Mouse (Mus musculus) kidney, embryonic 14.5 days (tissue): ENCODE measurements around the gene E2f1. TPM values are rescaled to one million over a fixed set of nuclear protein-coding genes. Genes with fewer than 3 reads are reported as not detected.
A peak's percentile ranks its signal among the peaks of the same experiment; 100 is the strongest.

Experiments used
- ATAC-seq: fragments of 200-750 bp; cut with Nextera tagmentation; 2 replicates; pipeline ENCODE4 v1.8.0; 2017; ENCODE audit warnings: moderate number of reproducible peaks, mild to moderate bottlenecking, moderate TSS enrichment, moderate library complexity; ENCODE audit not compliant: low FRiP score, low TSS enrichment
- H3K27ac ChIP-seq: fragments of 300-500 bp; sonication (generic); 2 replicates; pipeline ENCODE4 v1.5.1; 2014; ENCODE audit warnings: low read depth, mild to moderate bottlenecking, low read length, moderate library complexity, mixed read lengths
- H3K27me3 ChIP-seq: fragments of 300-500 bp; sonication (generic); 2 replicates; pipeline ENCODE4 v1.6.1; 2014; ENCODE audit warnings: mild to moderate bottlenecking, low read length; ENCODE audit not compliant: control insufficient read depth, insufficient read depth
- H3K36me3 ChIP-seq: fragments of 300-500 bp; sonication (generic); 2 replicates; pipeline ENCODE4 v1.6.1; 2014; ENCODE audit warnings: low read length, mixed read lengths; ENCODE audit not compliant: control insufficient read depth, insufficient read depth
- H3K4me1 ChIP-seq: fragments of 300-500 bp; sonication (generic); 2 replicates; pipeline ENCODE4 v1.6.1; 2014; ENCODE audit warnings: low read length, mixed read lengths; ENCODE audit not compliant: control insufficient read depth, insufficient read depth
- H3K4me2 ChIP-seq: fragments of 300-500 bp; sonication (generic); replicated peaks from 2 replicates; pipeline ENCODE4 v1.6.1; 2014; ENCODE audit warnings: low read depth, mild to moderate bottlenecking, low read length
- H3K4me3 ChIP-seq: fragments of 300-500 bp; sonication (generic); 2 replicates; pipeline ENCODE4 v1.5.1; 2014; ENCODE audit warnings: mild to moderate bottlenecking, low read length
- H3K9ac ChIP-seq: fragments of 300-500 bp; sonication (generic); 2 replicates; pipeline ENCODE4 v1.6.1; 2014; ENCODE audit warnings: low read depth, mild to moderate bottlenecking, low read length, moderate library complexity
- H3K9me3 ChIP-seq: fragments of 300-500 bp; sonication (generic); 2 replicates; pipeline ENCODE4 v1.6.1; 2016; ENCODE audit warnings: low read length; ENCODE audit not compliant: control insufficient read depth
- WGBS: fragments of 180-500 bp; shearing (Covaris S2); extraction: QIAGEN DNeasy Blood & Tissue Kit; methylation state at CpG from one replicate; pipeline ENCODE4 v1.1.7; 2014; 5-methylcytosine and 5-hydroxymethylcytosine counted together
- polyA plus RNA-seq: library from polyadenylated mRNA; unstranded; fragments of >200 nt; fragmentation: Nextera tagmentation; extraction: Ambion mirVana; gene quantifications from 2 replicates; pipeline ENCODE4 v1.2.1, GENCODE M21; 2014

The E2f1 gene
- polyA plus RNA-seq, 1 experiment from 2014 or later, result 10.0 TPM

- 90% methylated on average over 3 of the region's 3 CpGs for WGBS
These were observed 3.3 kb upstream of the E2f1 start for GRCm38 (mm10) chr2:154572996-154573395.

GRCm38 (mm10) chr2:154571976-154572375 is 2.3 kb upstream of the E2f1 start:
- Histone ChIP-seq H3K36me3 (no peaks in the 10 kb centered on the region), H3K9me3 (no peaks in the 10 kb centered on the region), H3K4me3 (no peak overlapping the region), H3K27ac (no peak overlapping the region), H3K9ac (no peak overlapping the region), H3K4me2 (no peak overlapping the region), H3K4me1 (peaks cover 30% of the 10 kb centered on the region), H3K27me3 (no peaks in the 10 kb centered on the region)
- no peak for ATAC-seq
- WGBS, result 74% methylated on average over 8 of the region's 8 CpGs

More at GRCm38 (mm10) chr2:154572996-154573395, 3.3 kb upstream of the E2f1 start:
- H3K4me3 ChIP-seq, result no peak overlapping the region
- H3K27ac ChIP-seq, result no peak overlapping the region
- peaks cover 20% of the 10 kb centered on the region for H3K4me1 ChIP-seq
- no peak overlapping the region for H3K4me2 ChIP-seq
- H3K9ac ChIP-seq, result no peak overlapping the region
- ATAC-seq, result no peak
- no peaks in the 10 kb centered on the region for H3K27me3 ChIP-seq
- no peaks in the 10 kb centered on the region for H3K36me3 ChIP-seq
- no peaks in the 10 kb centered on the region for H3K9me3 ChIP-seq

- Histone ChIP-seq H3K4me2 (no peak overlapping the region), H3K36me3 (no peaks in the 10 kb centered on the region), H3K27me3 (no peaks in the 10 kb centered on the region), H3K4me3 (no peak overlapping the region), H3K4me1 (peaks cover 38% of the 10 kb centered on the region), H3K9ac (no peak overlapping the region), H3K27ac (no peak overlapping the region), H3K9me3 (no peaks in the 10 kb centered on the region)
- no peak for ATAC-seq
- 79% methylated on average over 4 of the region's 4 CpGs for WGBS
These were observed 1.6 kb upstream of the E2f1 start for GRCm38 (mm10) chr2:154571266-154571665.

- H3K27ac ChIP-seq, result no peak overlapping the region
- no peak overlapping the region for H3K9ac ChIP-seq
- H3K9me3 ChIP-seq, result no peaks in the 10 kb centered on the region
- peaks cover 40% of the 10 kb centered on the region for H3K4me1 ChIP-seq
- H3K4me2 ChIP-seq, result peak overlapping the region; percentile 68
- H3K4me3 ChIP-seq, result peak overlapping the region; percentile 76; the same call in 1 of the 2 replicates
- 63% methylated on average over 4 of the region's 4 CpGs for WGBS
- no peak for ATAC-seq
- no peaks in the 10 kb centered on the region for H3K36me3 ChIP-seq
- H3K27me3 ChIP-seq, result no peaks in the 10 kb centered on the region
These were observed 974 bp upstream of the E2f1 start for GRCm38 (mm10) chr2:154570666-154571065.

GRCm38 (mm10) chr2:154569071-154569748 is 482 bp downstream of the E2f1 start:
- no peaks in the 10 kb centered on the region for H3K9me3 ChIP-seq
- peak overlapping the region; percentile 76 for H3K4me3 ChIP-seq
- ATAC-seq, result peak; percentile 82
- peaks cover 3% of the 10 kb centered on the region; the same call in 1 of the 2 replicates for H3K36me3 ChIP-seq
- H3K27me3 ChIP-seq, result no peaks in the 10 kb centered on the region
- WGBS, result under 1% methylated on average over 47 of the region's 70 CpGs
- H3K4me1 ChIP-seq, result peaks cover 40% of the 10 kb centered on the region
- H3K27ac ChIP-seq, result peak overlapping the region; percentile 77
- peak overlapping the region; percentile 88 for H3K9ac ChIP-seq
- peak overlapping the region; percentile 55 for H3K4me2 ChIP-seq

GRCm38 (mm10) chr2:154568329-154569070 is 1.2 kb downstream of the E2f1 start:
- Histone ChIP-seq H3K9ac (peak overlapping the region; percentile 88), H3K4me3 (peak overlapping the region; percentile 76), H3K27me3 (no peaks in the 10 kb centered on the region), H3K4me1 (peaks cover 40% of the 10 kb centered on the region), H3K27ac (peak overlapping the region; percentile 77), H3K4me2 (peak overlapping the region; percentile 55), H3K9me3 (no peaks in the 10 kb centered on the region), H3K36me3 (peaks cover 10% of the 10 kb centered on the region; the same call in 1 of the 2 replicates)
- WGBS, result 19% methylated on average over 10 of the region's 10 CpGs
- ATAC-seq, result peak; percentile 13; the same call in 1 of the 2 replicates

GRCm38 (mm10) chr2:154567766-154568165 is 1.9 kb downstream of the E2f1 start:
- WGBS, result 68% methylated on average over 2 of the region's 2 CpGs

GRCm38 (mm10) chr2:154566641-154567040 is 3.1 kb downstream of the E2f1 start:
- H3K27ac ChIP-seq, result no peak overlapping the region; the same call in 1 of the 2 replicates
- ATAC-seq, result no peak
- H3K9me3 ChIP-seq, result no peaks in the 10 kb centered on the region
- H3K9ac ChIP-seq, result 0 out of 2 replicates have a peak overlapping the region, but pooled peaks have one; percentile 8
- H3K4me1 ChIP-seq, result peaks cover 40% of the 10 kb centered on the region
- 37% methylated on average over 8 of the region's 8 CpGs for WGBS
- no peaks in the 10 kb centered on the region for H3K27me3 ChIP-seq
- no peak overlapping the region for H3K4me3 ChIP-seq
- no peak overlapping the region for H3K4me2 ChIP-seq
- H3K36me3 ChIP-seq, result peaks cover 25% of the 10 kb centered on the region

More at GRCm38 (mm10) chr2:154567766-154568165, 1.9 kb downstream of the E2f1 start:
- Histone ChIP-seq H3K36me3 (peaks cover 17% of the 10 kb centered on the region), H3K27ac (peak overlapping the region; percentile 77; the same call in 1 of the 2 replicates), H3K9ac (peak overlapping the region; percentile 88; the same call in 1 of the 2 replicates), H3K9me3 (no peaks in the 10 kb centered on the region), H3K4me3 (peak overlapping the region; percentile 76), H3K4me2 (peak overlapping the region; percentile 55), H3K27me3 (no peaks in the 10 kb centered on the region), H3K4me1 (peaks cover 40% of the 10 kb centered on the region)
- ATAC-seq, result no peak

GRCm38 (mm10) chr2:154565562-154565961 is 4.1 kb downstream of the E2f1 start:
- ATAC-seq, result no peak
- H3K4me2 ChIP-seq, result no peak overlapping the region
- no peak overlapping the region for H3K27ac ChIP-seq
- 57% methylated on average over 3 of the region's 3 CpGs for WGBS
- peaks cover 33% of the 10 kb centered on the region for H3K4me1 ChIP-seq
- H3K4me3 ChIP-seq, result no peak overlapping the region
- H3K9ac ChIP-seq, result no peak overlapping the region
- no peaks in the 10 kb centered on the region for H3K27me3 ChIP-seq
- no peaks in the 10 kb centered on the region for H3K9me3 ChIP-seq
- H3K36me3 ChIP-seq, result peaks cover 35% of the 10 kb centered on the region
